Mouse (Mus musculus): Measurements from ENCODE around the gene Hap1. TPM values are rescaled to one million over a fixed set of nuclear protein-coding genes. Genes with fewer than 3 reads are reported as not detected.
A peak's percentile ranks its signal among the peaks of the same experiment; 100 is the strongest.

Hap1 gene
- total and polyA plus RNA-seq, 2 experiments from 2014 or later, result 2.0 to 3.5 TPM

- ATAC-seq (ENCODE audit: insufficient read depth, low read depth), result peak; percentile 36; the same call in 1 of the 2 replicates
- H3K4me3 ChIP-seq (ENCODE audit: low read depth, low read length), result no peak overlapping the region
Measured at GRCm38 (mm10) chr11:100298274-100299036, 57.5 kb downstream of the Hap1 start.

DNA sequence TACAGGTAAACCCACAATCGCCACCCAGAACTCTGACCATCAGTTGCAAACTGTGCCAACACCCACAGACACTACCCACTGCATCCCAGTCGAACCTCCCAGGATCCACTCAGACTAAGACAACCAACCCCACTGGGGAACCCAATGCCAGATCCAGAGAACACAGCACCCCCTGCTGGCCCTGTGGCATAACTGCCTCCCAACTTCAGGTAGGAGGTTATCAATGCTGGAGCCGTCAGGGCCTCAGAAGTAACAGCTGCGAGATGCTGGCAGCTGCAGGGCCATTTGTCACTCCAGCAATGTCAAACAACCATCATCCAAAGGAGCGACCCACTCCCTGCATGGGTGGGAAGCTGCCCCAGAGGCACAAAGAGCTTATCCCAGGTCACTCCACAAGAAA lies 58.1 kb downstream of the Hap1 start:
- Histone ChIP-seq H3K36me3 (replicated peaks; ENCODE audit: control insufficient read depth, insufficient read depth, low read length) (no peaks in the 10 kb centered on the region), H3K9me3 (replicated peaks; ENCODE audit: control insufficient read depth, low read length) (no peaks in the 10 kb centered on the region), H3K4me1 (ENCODE audit: control insufficient read depth, insufficient read depth) (0 out of 2 replicates have a peak, but pooled peaks cover 4% of the 10 kb centered on the region), H3K27me3 (ENCODE audit: control insufficient read depth, insufficient read depth, low read length) (0 out of 2 replicates have a peak, but pooled peaks cover 8% of the 10 kb centered on the region), H3K9ac (replicated peaks; ENCODE audit: low read depth, low read length) (no peak overlapping the region), H3K27ac (ENCODE audit: low read depth) (no peak overlapping the region), H3K4me2 (ENCODE audit: low read depth, low read length) (peak overlapping the region; percentile 32; the same call in 1 of the 2 replicates), H3K4me3 (ENCODE audit: low read depth, low read length) (no peak overlapping the region)
- 33% methylated on average over 5 of the region's 5 CpGs for WGBS
- no peak for ATAC-seq (ENCODE audit: insufficient read depth, low read depth)
- TF ChIP-seq EP300 (IDR thresholded peaks at IDR 0.05; ENCODE audit: low read depth) (no peak), CTCF (IDR thresholded peaks at IDR 0.05; ENCODE audit: low read depth) (peak; percentile 36)
- DNase-seq (ENCODE audit: low spot score), result no peak

More at GRCm38 (mm10) chr11:100298274-100299036, 57.5 kb downstream of the Hap1 start:
- H3K27me3 ChIP-seq (ENCODE audit: control insufficient read depth, insufficient read depth, low read length), result 0 out of 2 replicates have a peak, but pooled peaks cover 8% of the 10 kb centered on the region
- peak; percentile 45 for DNase-seq (ENCODE audit: low spot score)
- 0 out of 2 replicates have a peak, but pooled peaks cover 4% of the 10 kb centered on the region for H3K4me1 ChIP-seq (ENCODE audit: control insufficient read depth, insufficient read depth)
- peak overlapping the region; percentile 32; the same call in 1 of the 2 replicates for H3K4me2 ChIP-seq (ENCODE audit: low read depth, low read length)
- no peak for TF ChIP-seq EP300 (IDR thresholded peaks at IDR 0.05; ENCODE audit: low read depth)
- TF ChIP-seq CTCF (IDR thresholded peaks at IDR 0.05; ENCODE audit: low read depth), result peak; percentile 89
- H3K27ac ChIP-seq (ENCODE audit: low read depth), result no peak overlapping the region
- H3K36me3 ChIP-seq (replicated peaks; ENCODE audit: control insufficient read depth, insufficient read depth, low read length), result no peaks in the 10 kb centered on the region
- no peak overlapping the region for H3K9ac ChIP-seq (replicated peaks; ENCODE audit: low read depth, low read length)
- WGBS, result 15% methylated on average over 18 of the region's 18 CpGs
- H3K9me3 ChIP-seq (replicated peaks; ENCODE audit: control insufficient read depth, low read length), result no peaks in the 10 kb centered on the region

Other genes with a start within 250 kb of the Hap1 start
- gene Krt13, start 234.6 kb downstream of the Hap1 start, total RNA-seq (2014; rRNA removed; ENCODE audit: low replicate concordance), result not detected in 2 replicates
- 0.30 TPM in 1 of 2 replicates, not detected in the other for gene Krt13, start 234.6 kb downstream of the Hap1 start, polyA plus RNA-seq (2015; fragmentation: Nextera tagmentation; extraction: Ambion mirVana)
- gene Krt15, start 220.2 kb downstream of the Hap1 start, total RNA-seq (2014; rRNA removed; ENCODE audit: low replicate concordance), result 0.12 and 8.1 TPM in 2 replicates
- 0.40 and 2.8 TPM in 2 replicates for gene Krt15, start 220.2 kb downstream of the Hap1 start, polyA plus RNA-seq (2015; fragmentation: Nextera tagmentation; extraction: Ambion mirVana)
- 22.5 and 52.2 TPM in 2 replicates for gene Krt19, start 207.5 kb downstream of the Hap1 start, total RNA-seq (2014; rRNA removed; ENCODE audit: low replicate concordance)
- 20.6 and 29.3 TPM in 2 replicates for gene Krt19, start 207.5 kb downstream of the Hap1 start, polyA plus RNA-seq (2015; fragmentation: Nextera tagmentation; extraction: Ambion mirVana)
- not detected in 2 replicates for gene Krt9, start 162.9 kb downstream of the Hap1 start, total RNA-seq (2014; rRNA removed; ENCODE audit: low replicate concordance)
- gene Krt9, start 162.9 kb downstream of the Hap1 start, polyA plus RNA-seq (2015; fragmentation: Nextera tagmentation; extraction: Ambion mirVana), result not detected in 2 replicates
- 2.3 and 3.1 TPM in 2 replicates for gene Krt14, start 148.6 kb downstream of the Hap1 start, total RNA-seq (2014; rRNA removed; ENCODE audit: low replicate concordance)
- 2.8 and 3.0 TPM in 2 replicates for gene Krt14, start 148.6 kb downstream of the Hap1 start, polyA plus RNA-seq (2015; fragmentation: Nextera tagmentation; extraction: Ambion mirVana)
- not detected in 2 replicates for gene Krt16, start 107.2 kb downstream of the Hap1 start, total RNA-seq (2014; rRNA removed; ENCODE audit: low replicate concordance)
- gene Krt16, start 107.2 kb downstream of the Hap1 start, polyA plus RNA-seq (2015; fragmentation: Nextera tagmentation; extraction: Ambion mirVana), result not detected in 2 replicates
- gene Krt17, start 95.1 kb downstream of the Hap1 start, total RNA-seq (2014; rRNA removed; ENCODE audit: low replicate concordance), result 2.2 TPM in 1 of 2 replicates, not detected in the other
- 0.14 and 0.32 TPM in 2 replicates for gene Krt17, start 95.1 kb downstream of the Hap1 start, polyA plus RNA-seq (2015; fragmentation: Nextera tagmentation; extraction: Ambion mirVana)
- gene Krt42, start 86.3 kb downstream of the Hap1 start, total RNA-seq (2014; rRNA removed; ENCODE audit: low replicate concordance), result not detected in 2 replicates
- gene Krt42, start 86.3 kb downstream of the Hap1 start, polyA plus RNA-seq (2015; fragmentation: Nextera tagmentation; extraction: Ambion mirVana), result not detected in 2 replicates
- 64.1 and 105 TPM in 2 replicates for gene Eif1, start 36.2 kb downstream of the Hap1 start, total RNA-seq (2014; rRNA removed; ENCODE audit: low replicate concordance)
- gene Eif1, start 36.2 kb downstream of the Hap1 start, polyA plus RNA-seq (2015; fragmentation: Nextera tagmentation; extraction: Ambion mirVana), result 1,927 and 2,123 TPM in 2 replicates
- gene Gast, start 21.7 kb downstream of the Hap1 start, total RNA-seq (2014; rRNA removed; ENCODE audit: low replicate concordance), result not detected in 2 replicates
- gene Gast, start 21.7 kb downstream of the Hap1 start, polyA plus RNA-seq (2015; fragmentation: Nextera tagmentation; extraction: Ambion mirVana), result not detected in 2 replicates
- 319 and 341 TPM in 2 replicates for gene Jup, start 41.6 kb upstream of the Hap1 start, total RNA-seq (2014; rRNA removed; ENCODE audit: low replicate concordance)
- gene Jup, start 41.6 kb upstream of the Hap1 start, polyA plus RNA-seq (2015; fragmentation: Nextera tagmentation; extraction: Ambion mirVana), result 135 and 142 TPM in 2 replicates
- gene P3h4, start 58.7 kb upstream of the Hap1 start, total RNA-seq (2014; rRNA removed; ENCODE audit: low replicate concordance), result 58.0 and 66.1 TPM in 2 replicates
- 39.3 and 42.9 TPM in 2 replicates for gene P3h4, start 58.7 kb upstream of the Hap1 start, polyA plus RNA-seq (2015; fragmentation: Nextera tagmentation; extraction: Ambion mirVana)
- gene Fkbp10, start 59.6 kb upstream of the Hap1 start, total RNA-seq (2014; rRNA removed; ENCODE audit: low replicate concordance), result 106 and 114 TPM in 2 replicates
- gene Fkbp10, start 59.6 kb upstream of the Hap1 start, polyA plus RNA-seq (2015; fragmentation: Nextera tagmentation; extraction: Ambion mirVana), result 93.0 and 95.9 TPM in 2 replicates
- gene Nt5c3b, start 85.7 kb upstream of the Hap1 start, total RNA-seq (2014; rRNA removed; ENCODE audit: low replicate concordance), result 54.4 and 68.3 TPM in 2 replicates
- gene Nt5c3b, start 85.7 kb upstream of the Hap1 start, polyA plus RNA-seq (2015; fragmentation: Nextera tagmentation; extraction: Ambion mirVana), result 84.7 and 85.0 TPM in 2 replicates
- gene Klhl10, start 85.8 kb upstream of the Hap1 start, total RNA-seq (2014; rRNA removed; ENCODE audit: low replicate concordance), result not detected in 2 replicates
- 0.34 and 0.47 TPM in 2 replicates for gene Klhl10, start 85.8 kb upstream of the Hap1 start, polyA plus RNA-seq (2015; fragmentation: Nextera tagmentation; extraction: Ambion mirVana)
- gene Klhl11, start 116.6 kb upstream of the Hap1 start, total RNA-seq (2014; rRNA removed; ENCODE audit: low replicate concordance), result 10.3 and 16.6 TPM in 2 replicates
- 4.6 and 5.3 TPM in 2 replicates for gene Klhl11, start 116.6 kb upstream of the Hap1 start, polyA plus RNA-seq (2015; fragmentation: Nextera tagmentation; extraction: Ambion mirVana)
- 68.4 and 75.6 TPM in 2 replicates for gene Acly, start 171.9 kb upstream of the Hap1 start, total RNA-seq (2014; rRNA removed; ENCODE audit: low replicate concordance)
- gene Acly, start 171.9 kb upstream of the Hap1 start, polyA plus RNA-seq (2015; fragmentation: Nextera tagmentation; extraction: Ambion mirVana), result 32.3 and 35.5 TPM in 2 replicates
- 0.23 and 0.39 TPM in 2 replicates for gene Ttc25, start 189.5 kb upstream of the Hap1 start, total RNA-seq (2014; rRNA removed; ENCODE audit: low replicate concordance)
- gene Ttc25, start 189.5 kb upstream of the Hap1 start, polyA plus RNA-seq (2015; fragmentation: Nextera tagmentation; extraction: Ambion mirVana), result 0.37 TPM in 2 replicates
- 10.8 and 28.3 TPM in 2 replicates for gene Cnp, start 218.8 kb upstream of the Hap1 start, total RNA-seq (2014; rRNA removed; ENCODE audit: low replicate concordance)
- gene Cnp, start 218.8 kb upstream of the Hap1 start, polyA plus RNA-seq (2015; fragmentation: Nextera tagmentation; extraction: Ambion mirVana), result 11.5 and 12.4 TPM in 2 replicates

Data from heart, postnatal 0 days (tissue).